Mouse (Mus musculus) ES-Bruce4 (cell line): Measurements from ENCODE around the gene Lrrc28.

ENCODE experiments used
- CTCF ChIP-seq: IDR thresholded peaks from one replicate; pipeline ENCODE4 v1.8.1; 2011; ENCODE audit warnings: low read depth, low read length
- EP300 ChIP-seq: IDR thresholded peaks from 2 replicates; pipeline ENCODE4 v1.6.1; 2011; ENCODE audit warnings: low read depth, low read length; ENCODE audit not compliant: insufficient read depth
- POLR2A ChIP-seq: IDR thresholded peaks from one replicate; pipeline ENCODE4 v1.8.1; 2011; ENCODE audit warnings: low read length; ENCODE audit not compliant: insufficient read depth

DNA sequence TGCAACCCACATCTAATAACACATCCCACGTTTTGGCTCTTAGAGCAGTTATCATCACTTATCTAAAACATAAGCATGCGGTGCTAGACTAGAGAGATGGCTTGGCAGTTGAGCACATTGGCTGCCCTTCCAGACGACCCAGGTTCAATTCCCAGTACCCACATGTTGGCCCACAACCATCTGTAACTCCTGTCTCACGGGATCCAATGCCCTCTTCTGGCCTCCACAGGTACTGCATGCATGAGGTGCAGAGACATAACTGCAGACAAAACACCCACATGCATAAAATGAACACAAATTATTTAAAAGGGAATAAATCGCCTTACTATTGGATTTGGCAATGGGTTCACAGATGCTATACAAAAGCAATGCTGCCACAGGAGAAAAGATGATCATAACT is 12.7 kb downstream of the Lrrc28 start:
- TF ChIP-seq CTCF, result peak; percentile 40
- no peak for TF ChIP-seq POLR2A
- no peak for TF ChIP-seq EP300
